Mouse (Mus musculus) megakaryocyte progenitor cell, adult 5-6 weeks (primary cell): ENCODE results near the gene Smtnl2. TPM values are rescaled to one million over a fixed set of nuclear protein-coding genes. Genes with fewer than 3 reads are reported as not detected.
A peak's percentile ranks its signal among the peaks of the same experiment; 100 is the strongest.
"Not testable (repeated sequence)": the region's sequence is repeated elsewhere in the genome, so short reads cannot be mapped to it uniquely, and the experiment has no call there.

Experiments used
- ATAC-seq: replicated peaks from 2 replicates; pipeline ENCODE4 v1.8.0; 2016; ENCODE audit warnings: mild to moderate bottlenecking, moderate TSS enrichment, inconsistent platforms; ENCODE audit not compliant: poor library complexity
- total RNA-seq, 2 experiments: library from RNA; stranded (forward) in 1 of 2; stranded (reverse) in 1 of 2; fragments of 157-497, 149-512 nt in 1 of 2; fragments of 200-1000 nt in 1 of 2; gene quantifications; 2 replicates each; pipeline versions ENCODE4 v1.2.3 to v1.2.4; 2015 to 2017

Smtnl2 gene
- total RNA-seq, 2 experiments from 2014 or later = not detected

DNA sequence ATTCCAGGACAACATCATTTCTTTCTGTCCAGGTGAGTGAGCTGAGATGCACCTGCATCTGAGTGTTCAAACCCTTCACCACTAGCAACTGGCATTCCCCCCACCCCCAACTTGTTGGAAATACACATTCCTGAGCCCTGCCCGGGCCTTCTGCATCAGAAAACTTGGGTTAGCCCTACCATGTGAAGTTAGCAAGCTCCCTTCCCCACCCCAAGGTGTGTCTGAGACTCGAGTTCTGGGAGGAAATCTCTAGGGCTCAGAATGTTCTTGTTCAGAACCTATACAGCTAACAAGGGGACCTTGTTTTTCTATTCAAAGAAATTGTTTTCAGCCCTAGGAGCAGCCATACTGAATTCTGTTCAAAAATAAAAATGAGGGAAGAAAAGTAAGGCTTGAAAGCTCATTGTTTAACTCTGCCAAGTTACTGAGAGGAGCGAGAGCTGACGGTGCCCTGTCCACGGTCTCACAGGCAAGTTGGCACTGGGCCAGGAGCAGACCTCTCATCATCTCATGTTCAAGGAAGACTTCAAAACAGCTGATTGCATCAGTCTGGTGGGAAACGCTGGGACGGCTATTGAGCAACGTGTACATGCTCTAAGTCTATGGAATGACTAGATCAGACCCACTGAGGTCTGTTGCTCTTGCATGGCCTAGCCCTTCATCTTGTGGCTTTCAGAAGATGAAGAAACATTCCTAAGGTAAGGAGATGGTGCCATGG, 47.8 kb downstream of the Smtnl2 start:
- peak; percentile 59; the same call in 1 of the 2 replicates for ATAC-seq

DNA sequence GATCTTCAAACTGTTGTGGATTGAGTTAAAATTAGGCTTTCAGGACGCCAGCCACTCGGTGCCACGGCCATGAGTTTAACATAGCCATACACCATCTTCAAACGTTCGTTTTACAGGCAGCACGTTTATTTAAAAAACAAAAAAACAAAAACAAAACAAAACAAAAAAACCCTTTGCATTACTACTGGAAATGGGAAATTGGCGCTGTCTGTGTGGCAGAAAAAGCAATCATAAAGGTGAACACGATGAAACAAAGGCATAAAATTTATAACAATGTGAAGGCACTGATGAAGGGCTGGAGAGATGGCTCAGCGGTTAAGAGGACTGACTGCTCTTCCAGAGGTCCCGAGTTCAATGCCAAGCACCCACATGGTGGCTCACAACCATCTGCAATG, 49.2 kb downstream of the Smtnl2 start, which contains the start of gene Tekt1:
TSS of gene Tekt1 (minus strand) at position 96 of the 395 bp plus-strand sequence.
- ATAC-seq = no peak

DNA sequence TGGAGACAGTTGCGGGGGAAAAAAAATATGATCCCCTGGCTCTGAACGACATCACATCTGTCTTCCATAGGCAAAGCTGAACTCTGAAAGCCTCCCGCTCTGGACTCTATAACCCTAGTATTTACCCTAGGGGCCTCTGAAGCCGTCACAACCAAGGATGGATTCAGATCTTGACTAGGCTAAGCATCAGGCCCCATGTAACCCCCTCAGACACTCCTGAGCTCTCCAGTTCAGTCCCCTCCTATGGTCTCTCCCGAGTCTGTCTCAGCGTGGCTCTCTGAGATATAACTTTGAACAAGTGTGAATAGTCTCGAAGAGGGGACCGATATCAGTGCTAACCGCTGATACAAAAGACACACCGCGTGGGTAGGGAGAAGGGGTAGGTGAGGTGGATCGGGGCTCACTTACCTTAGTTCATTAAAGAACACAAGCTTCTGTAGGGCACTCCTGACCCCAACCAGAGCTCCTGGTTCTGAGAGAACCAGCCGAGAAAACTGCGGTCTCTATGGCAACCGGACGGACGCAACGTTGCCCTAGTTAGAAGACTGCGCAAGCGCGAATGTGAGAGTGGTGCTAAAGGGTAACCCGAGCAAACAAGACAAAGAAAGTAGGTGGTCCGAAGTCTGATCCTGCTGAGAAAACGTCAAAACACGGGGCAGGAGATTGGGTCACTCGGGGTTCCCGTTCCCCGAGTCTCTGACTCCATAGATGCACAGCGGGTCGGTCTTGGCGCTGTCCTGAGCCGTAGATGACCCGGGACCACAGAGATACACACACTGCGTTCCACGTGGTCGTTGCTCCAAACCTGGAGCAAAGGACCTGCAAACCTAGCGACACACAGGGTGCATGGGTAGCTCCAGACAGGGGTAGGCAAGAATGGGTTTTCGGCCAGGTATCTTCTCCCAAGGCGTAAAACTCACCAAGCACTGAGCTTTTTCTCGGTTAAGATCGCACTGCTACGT, 49.8 kb downstream of the Smtnl2 start:
- peak; percentile 48 for ATAC-seq

DNA sequence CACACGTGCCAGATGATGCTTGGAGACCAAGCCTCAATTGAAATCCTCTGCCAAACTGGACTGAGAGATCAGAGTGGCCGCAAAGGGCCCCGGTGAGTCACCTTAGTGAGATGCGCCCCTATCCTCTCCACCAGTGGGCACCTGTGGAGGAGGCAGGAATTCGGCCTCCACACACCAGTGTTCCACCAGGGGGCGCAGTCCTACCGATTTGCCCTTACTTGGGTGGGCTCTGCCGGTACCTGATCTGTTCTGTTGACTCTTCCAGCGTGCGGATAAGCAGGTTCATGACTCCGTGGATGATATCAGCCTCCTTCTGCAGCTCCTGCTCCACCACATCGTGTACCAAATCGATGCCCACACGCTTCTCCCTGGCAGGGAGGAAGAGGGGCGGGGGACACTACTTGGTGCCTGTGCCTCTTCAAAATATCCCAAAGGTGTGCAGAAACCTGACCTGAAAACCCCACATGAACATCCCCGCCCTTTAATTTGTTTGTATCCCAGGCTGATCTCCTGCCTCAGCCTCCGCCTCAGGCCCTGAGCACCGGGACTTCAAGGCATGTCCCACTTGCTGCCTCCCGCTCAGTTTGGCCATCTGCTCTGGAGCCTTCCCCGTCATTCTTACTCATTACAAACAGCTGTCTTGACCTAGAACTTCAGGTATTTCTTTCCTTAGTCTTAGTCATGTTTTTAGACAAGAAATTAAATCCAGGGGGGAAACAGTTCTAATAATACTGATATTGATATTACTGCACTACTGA, 56.4 kb downstream of the Smtnl2 start:
- peak; percentile 90 for ATAC-seq

DNA sequence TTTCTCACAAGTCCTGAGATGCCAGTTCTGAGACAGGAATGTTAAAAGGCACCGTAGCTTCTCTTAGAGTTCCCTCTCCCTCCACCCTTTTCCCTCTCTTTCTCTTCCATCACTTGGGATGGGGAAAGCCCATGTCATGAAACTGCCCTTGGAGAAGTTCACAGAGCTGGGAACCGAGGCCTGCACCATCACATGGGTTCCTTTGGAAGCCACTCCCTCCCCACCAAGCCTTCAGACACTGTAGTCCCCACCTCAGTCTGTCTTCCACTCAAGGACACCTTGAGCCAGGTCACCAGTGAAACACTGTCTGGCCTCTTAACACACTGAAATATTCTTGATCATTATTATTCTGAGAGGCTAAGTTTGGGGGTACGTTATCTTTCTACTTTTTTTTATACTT, 58.3 kb downstream of the Smtnl2 start:
- no peak for ATAC-seq

DNA sequence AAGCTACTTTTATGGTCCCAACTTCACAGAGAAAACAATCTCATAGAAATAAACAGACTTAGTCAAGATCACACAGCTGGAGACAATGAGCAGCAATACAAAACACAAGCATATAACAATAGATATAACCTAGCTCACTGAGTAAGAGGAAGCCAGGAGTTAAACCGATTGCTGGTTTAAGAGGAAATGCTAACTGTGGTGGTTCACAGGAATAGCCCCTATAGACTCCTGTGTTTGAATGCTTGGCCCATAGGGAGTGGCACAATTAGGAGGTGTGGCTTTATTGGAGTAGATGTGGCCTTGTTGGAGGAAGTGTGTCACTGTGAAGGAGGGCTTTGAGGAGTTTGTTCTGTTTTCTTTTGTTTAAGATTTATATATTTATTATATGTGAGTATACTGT, 59.2 kb downstream of the Smtnl2 start:
- peak; percentile 44; the same call in 1 of the 2 replicates for ATAC-seq

DNA sequence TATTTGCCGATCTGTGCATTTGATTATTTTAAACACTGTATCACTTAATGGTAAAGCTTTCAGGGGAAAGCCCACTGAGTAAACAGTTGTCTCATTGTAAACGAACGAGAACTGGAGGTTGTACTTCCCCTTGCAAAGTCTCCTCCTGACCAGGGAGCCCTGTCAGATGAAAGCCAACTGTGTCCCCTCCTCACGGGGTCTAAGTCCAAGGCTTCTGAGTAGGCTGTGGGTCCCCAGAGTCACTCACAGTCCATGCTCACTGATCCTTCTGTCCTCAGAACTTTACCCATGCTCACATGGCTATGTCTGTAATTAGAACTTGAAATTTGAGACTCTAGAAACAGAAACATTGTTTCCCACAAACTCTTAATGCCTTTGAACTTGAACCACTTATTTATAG, 61.9 kb downstream of the Smtnl2 start:
- ATAC-seq = no peak

DNA sequence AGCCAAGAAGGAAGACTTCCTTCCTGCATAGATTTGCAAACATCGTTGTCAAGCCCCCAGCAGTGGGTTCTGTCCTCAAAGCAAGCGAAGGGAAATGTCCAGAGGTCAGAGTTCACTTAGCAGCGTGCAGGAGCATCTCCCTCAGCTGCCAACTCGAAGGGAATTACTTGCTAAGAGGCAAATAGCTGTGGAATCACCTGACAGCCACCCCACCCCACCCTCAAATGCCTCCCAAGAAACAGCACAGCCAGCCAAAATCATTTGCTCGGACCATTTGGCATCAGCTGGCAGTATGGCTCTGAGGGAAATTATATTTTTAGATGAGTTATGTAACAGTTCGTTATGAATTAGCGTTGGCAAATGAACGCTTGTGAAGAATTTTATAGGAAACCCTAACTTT, 62.5 kb downstream of the Smtnl2 start:
- no peak for ATAC-seq

DNA sequence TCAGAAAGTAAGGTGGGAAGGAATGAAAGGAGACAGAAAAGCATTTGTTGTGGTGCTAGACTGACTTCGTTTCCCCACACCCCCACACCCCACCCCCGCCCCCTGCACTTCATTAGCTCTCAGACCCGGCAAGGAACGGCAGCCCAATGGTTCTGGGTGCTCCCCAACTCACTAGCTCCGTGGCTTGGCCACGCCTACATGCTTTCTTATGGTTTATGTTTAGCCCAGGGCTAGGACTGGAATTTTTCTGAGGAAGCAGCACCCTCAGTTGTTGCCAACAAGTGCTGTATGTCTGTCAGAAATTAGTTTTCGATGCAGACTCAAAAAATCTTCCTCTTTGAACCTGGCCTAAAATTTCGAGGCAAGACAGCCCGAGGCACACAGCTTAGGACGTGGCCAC, 63.0 kb downstream of the Smtnl2 start:
- ATAC-seq = no peak

DNA sequence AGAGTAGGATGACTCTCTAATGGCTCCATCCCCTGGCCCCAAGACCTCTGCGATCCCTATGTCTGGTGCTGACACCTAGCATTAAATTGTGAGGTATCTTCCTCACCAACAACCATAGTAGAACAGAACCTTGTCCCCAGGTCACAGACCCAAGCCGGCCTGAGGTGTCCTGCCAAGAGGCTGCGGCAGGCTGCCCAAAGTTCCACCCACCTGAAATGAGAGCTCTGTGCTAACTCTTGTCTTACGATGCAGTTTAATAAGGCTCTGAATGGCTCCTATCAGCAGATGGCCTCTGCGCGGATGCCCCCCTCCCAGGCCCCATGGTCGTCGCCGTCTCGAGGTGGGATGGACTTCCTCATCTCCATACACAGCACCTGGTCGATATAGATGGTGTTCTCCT, 67.0 kb downstream of the Smtnl2 start:
- ATAC-seq = no peak

DNA sequence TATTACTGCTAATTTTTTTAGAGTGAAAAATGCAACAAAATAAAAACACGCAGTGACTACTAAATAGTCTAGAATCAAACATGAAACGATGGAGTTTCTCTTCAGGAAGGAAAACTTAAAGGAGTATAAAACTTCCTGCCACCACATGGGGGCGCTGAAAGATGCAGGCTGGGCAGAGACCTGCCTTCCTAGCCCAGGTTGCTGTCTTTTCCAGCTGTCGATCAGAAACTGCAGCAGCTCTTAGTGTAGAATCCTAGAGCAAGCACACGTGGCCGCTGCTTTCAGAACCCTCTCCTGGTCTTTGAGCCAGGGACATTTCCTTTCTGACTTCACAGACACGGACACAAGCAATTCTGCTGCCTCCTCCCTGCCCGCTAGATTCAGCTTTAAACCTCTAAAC, 67.6 kb downstream of the Smtnl2 start:
- ATAC-seq = peak; percentile 62

DNA sequence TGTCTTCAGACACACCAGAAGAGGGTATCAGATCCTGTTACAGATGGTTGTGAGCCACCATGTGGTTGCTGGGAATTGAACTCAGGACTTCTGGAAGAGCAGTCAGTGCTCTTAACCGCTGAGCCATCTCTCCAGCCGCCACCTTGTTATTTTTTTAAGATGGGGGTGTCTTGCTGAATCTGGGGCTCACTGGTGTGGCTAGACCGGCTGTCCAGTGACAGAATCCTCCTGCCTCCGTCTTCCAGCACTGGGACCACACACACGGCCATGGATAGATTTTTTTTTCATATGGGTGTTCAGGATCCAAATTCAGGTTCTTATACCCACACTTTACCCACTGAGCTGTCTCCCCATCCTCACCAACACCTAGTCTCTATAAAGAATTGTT, 68.3 kb downstream of the Smtnl2 start:
- ATAC-seq = not testable (repeated sequence)

DNA sequence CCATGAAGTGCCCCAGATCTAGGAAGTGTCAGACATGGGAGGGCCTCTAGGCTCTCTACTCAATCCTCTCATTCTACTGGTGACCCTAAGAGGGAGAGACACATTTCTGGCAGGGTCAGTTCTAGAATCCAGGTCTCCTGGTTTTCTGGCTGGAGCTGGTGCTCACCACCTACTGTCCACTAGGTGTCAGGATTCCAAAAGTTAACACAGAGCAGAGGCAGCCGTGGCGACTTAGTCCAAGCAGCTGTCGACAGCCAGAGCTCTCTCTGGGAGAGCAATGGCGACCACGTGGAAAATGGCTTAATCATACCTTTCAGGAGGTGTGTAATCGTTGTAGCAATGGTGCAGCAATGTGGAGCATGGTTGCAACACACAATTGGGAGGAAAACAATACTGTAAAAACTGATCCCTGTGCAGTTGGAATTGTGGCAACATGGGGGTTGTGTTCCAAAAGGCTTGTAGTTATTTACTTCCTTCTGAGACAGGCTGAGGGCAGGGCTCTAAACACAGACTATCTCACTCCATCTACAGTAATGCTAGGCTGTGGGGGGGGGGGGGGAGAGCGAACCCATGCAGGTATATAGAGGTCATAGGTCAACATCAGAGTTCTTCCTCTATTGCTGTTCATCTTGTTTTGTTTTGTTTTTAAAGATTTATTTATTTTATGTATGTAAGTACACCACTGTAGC, 68.8 kb downstream of the Smtnl2 start:
- peak; percentile 98 for ATAC-seq

DNA sequence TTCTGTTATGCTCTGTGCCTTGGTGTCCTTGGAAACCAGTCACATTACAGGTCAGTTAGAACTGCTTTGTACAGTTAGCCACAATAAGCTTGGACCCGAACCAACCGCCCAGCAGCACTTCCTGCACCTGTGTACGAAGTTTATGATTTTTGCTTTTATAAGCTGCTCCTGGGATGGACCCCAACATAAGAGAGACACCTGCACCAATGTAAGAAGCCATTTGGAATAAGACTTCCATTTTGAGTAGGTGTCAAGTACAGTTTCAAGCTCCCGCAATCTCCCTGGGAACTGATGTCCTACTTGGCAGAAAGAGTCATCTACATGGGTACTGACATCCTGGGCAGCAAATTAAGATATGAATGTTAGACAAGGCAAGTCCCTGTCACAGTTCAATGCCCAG, 71.8 kb downstream of the Smtnl2 start:
- ATAC-seq = no peak

Other genes with a start within 250 kb of the Smtnl2 start
- gene Gm43951, start 204.9 kb downstream of the Smtnl2 start, total RNA-seq (2015) = 0.10 TPM in 1 of 2 replicates, not detected in the other
- 0.37 and 1.3 TPM in 2 replicates for gene Gm43951, start 204.9 kb downstream of the Smtnl2 start, total RNA-seq (2017)
- gene 4933427D14Rik, start 204.3 kb downstream of the Smtnl2 start, total RNA-seq (2015) = 7.8 and 11.6 TPM in 2 replicates
- gene 4933427D14Rik, start 204.3 kb downstream of the Smtnl2 start, total RNA-seq (2017) = 6.2 and 19.5 TPM in 2 replicates
- 123 and 130 TPM in 2 replicates for gene Txndc17, start 204.2 kb downstream of the Smtnl2 start, total RNA-seq (2015)
- 37.1 and 46.5 TPM in 2 replicates for gene Txndc17, start 204.2 kb downstream of the Smtnl2 start, total RNA-seq (2017)
- gene Med31, start 196.1 kb downstream of the Smtnl2 start, total RNA-seq (2015) = 15.2 and 16.9 TPM in 2 replicates
- gene Med31, start 196.1 kb downstream of the Smtnl2 start, total RNA-seq (2017) = 12.9 and 16.7 TPM in 2 replicates
- 0.12 TPM in 1 of 2 replicates, not detected in the other for gene Slc13a5, start 144.5 kb downstream of the Smtnl2 start, total RNA-seq (2015)
- gene Slc13a5, start 144.5 kb downstream of the Smtnl2 start, total RNA-seq (2017) = 0.24 and 0.25 TPM in 2 replicates
- gene Xaf1, start 110.1 kb downstream of the Smtnl2 start, total RNA-seq (2015) = 7.2 and 16.1 TPM in 2 replicates
- 3.5 and 17.4 TPM in 2 replicates for gene Xaf1, start 110.1 kb downstream of the Smtnl2 start, total RNA-seq (2017)
- not detected in 2 replicates for gene Fbxo39, start 97.3 kb downstream of the Smtnl2 start, total RNA-seq (2015)
- not detected in 2 replicates for gene Fbxo39, start 97.3 kb downstream of the Smtnl2 start, total RNA-seq (2017)
- gene Tekt1, start 49.3 kb downstream of the Smtnl2 start, total RNA-seq (2015) = not detected in 2 replicates
- not detected in 2 replicates for gene Tekt1, start 49.3 kb downstream of the Smtnl2 start, total RNA-seq (2017)
- not detected in 2 replicates for gene Ggt6, start 23.8 kb upstream of the Smtnl2 start, total RNA-seq (2015)
- gene Ggt6, start 23.8 kb upstream of the Smtnl2 start, total RNA-seq (2017) = not detected in 2 replicates
- 255 and 264 TPM in 2 replicates for gene Mybbp1a, start 29.6 kb upstream of the Smtnl2 start, total RNA-seq (2015)
- gene Mybbp1a, start 29.6 kb upstream of the Smtnl2 start, total RNA-seq (2017) = 148 and 164 TPM in 2 replicates
- 18.0 and 25.8 TPM in 2 replicates for gene Spns2, start 78.2 kb upstream of the Smtnl2 start, total RNA-seq (2015)
- 8.8 and 13.0 TPM in 2 replicates for gene Spns2, start 78.2 kb upstream of the Smtnl2 start, total RNA-seq (2017)
- 19.4 and 20.5 TPM in 2 replicates for gene Spns3, start 138.8 kb upstream of the Smtnl2 start, total RNA-seq (2015)
- 20.2 and 27.3 TPM in 2 replicates for gene Spns3, start 138.8 kb upstream of the Smtnl2 start, total RNA-seq (2017)
- gene Ube2g1, start 195.6 kb upstream of the Smtnl2 start, total RNA-seq (2015) = 57.1 and 66.3 TPM in 2 replicates
- gene Ube2g1, start 195.6 kb upstream of the Smtnl2 start, total RNA-seq (2017) = 32.4 and 37.9 TPM in 2 replicates